Mouse (Mus musculus) cortical plate, adult 2 months (tissue): ENCODE data around the gene Plk3.

Experiments used
- CTCF ChIP-seq: fragments of 200-500 bp; IDR thresholded peaks from 2 replicates; pipeline ENCODE4 v1.5.1; 2011; ENCODE audit warnings: mild to moderate bottlenecking, control low read depth, low read length; ENCODE audit not compliant: insufficient read depth; ENCODE audit errors: extremely low read depth
- POLR2A ChIP-seq: fragments of 200-500 bp; IDR thresholded peaks from 2 replicates; pipeline ENCODE4 v1.6.1; 2011; ENCODE audit warnings: mild to moderate bottlenecking, low read length, control low read depth; ENCODE audit not compliant: insufficient read depth; ENCODE audit errors: extremely low read depth

DNA sequence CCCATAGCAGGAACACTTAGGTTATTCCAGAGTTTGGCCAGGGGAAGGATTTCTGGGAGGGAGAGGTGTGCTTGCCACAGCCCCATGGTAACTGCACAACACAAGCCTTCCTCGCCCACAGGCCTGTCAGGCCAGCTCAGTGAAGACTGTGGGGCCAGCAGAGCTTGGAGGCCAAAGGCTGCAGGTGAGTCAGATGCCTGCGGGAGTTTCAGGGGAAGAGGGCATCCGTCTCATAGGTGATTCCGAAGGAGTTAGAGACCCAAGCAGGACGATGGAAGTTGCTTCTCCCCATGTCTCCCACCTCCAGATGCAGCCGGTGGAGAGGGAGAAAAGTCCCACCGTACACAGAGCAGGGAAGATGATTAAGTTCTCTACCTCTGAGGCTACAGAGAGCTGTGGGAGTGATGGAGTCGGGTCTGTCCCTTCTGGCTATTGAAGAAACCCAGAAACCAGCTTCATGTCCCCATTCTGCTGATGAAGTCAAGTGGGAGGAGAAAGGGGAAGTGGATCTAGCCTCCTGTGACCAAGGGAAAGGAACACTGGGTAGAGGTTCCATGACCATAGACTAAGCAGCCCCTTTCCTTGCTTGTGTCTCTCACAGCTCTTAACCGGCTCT lies 7.0 kb downstream of the Plk3 start, which contains the start of gene Tctex1d4:
- TF ChIP-seq CTCF (no peak), POLR2A (no peak)
